Mouse (Mus musculus) erythroblast, adult 5-6 weeks (primary cell): ENCODE results near the gene Gata3. TPM values are rescaled to one million over a fixed set of nuclear protein-coding genes. Genes with fewer than 3 reads are reported as not detected.

Experiments used
- ATAC-seq: replicated peaks from 2 replicates; pipeline ENCODE4 v1.8.0; 2016; ENCODE audit warnings: moderate number of reproducible peaks, mild to moderate bottlenecking, moderate TSS enrichment, inconsistent platforms; ENCODE audit not compliant: poor library complexity, low FRiP score, severe bottlenecking
- total RNA-seq, 2 experiments: library from RNA; stranded (forward) in 1 of 2; stranded (reverse) in 1 of 2; fragments of 150-400 nt in 1 of 2; fragments of 200-764, 138-1000 nt in 1 of 2; gene quantifications; 2 replicates each; pipeline versions ENCODE4 v1.2.3 to v1.2.4; 2015 to 2017; ENCODE audit warnings: low replicate concordance in 2 of 2

Gata3 gene
- total RNA-seq (2015; ENCODE audit: low replicate concordance) (0.42 and 1.5 TPM in 2 replicates), total RNA-seq (2017; ENCODE audit: low replicate concordance) (0.56 and 1.4 TPM in 2 replicates)

GRCm38 (mm10) chr2:9889651-9890183, at the start of gene Gata3:
Gata3 (minus strand) TSS chr2:9890034.
- ATAC-seq, result no peak

GRCm38 (mm10) chr2:9939250-9939649, 49.4 kb upstream of the Gata3 start:
- ATAC-seq, result no peak

- no peak for ATAC-seq
Measured at GRCm38 (mm10) chr2:9935965-9936364, 46.1 kb upstream of the Gata3 start.

GRCm38 (mm10) chr2:9926905-9927283, 37.1 kb upstream of the Gata3 start:
- ATAC-seq, result no peak

GRCm38 (mm10) chr2:9926194-9926904, 36.5 kb upstream of the Gata3 start:
- no peak for ATAC-seq

GRCm38 (mm10) chr2:9918691-9919471, 29.0 kb upstream of the Gata3 start:
- ATAC-seq, result no peak

GRCm38 (mm10) chr2:9917602-9918001, 27.8 kb upstream of the Gata3 start:
- ATAC-seq, result no peak

GRCm38 (mm10) chr2:9905995-9906394, 16.2 kb upstream of the Gata3 start:
- no peak for ATAC-seq

GRCm38 (mm10) chr2:9903854-9904560, 14.2 kb upstream of the Gata3 start:
- no peak for ATAC-seq

- no peak for ATAC-seq
Measured at GRCm38 (mm10) chr2:9897846-9898245, 8.0 kb upstream of the Gata3 start.

GRCm38 (mm10) chr2:9896097-9896770, 6.4 kb upstream of the Gata3 start:
- ATAC-seq, result no peak

- no peak for ATAC-seq
Measured at GRCm38 (mm10) chr2:9894836-9895593, 5.2 kb upstream of the Gata3 start.

- ATAC-seq, result no peak
Measured at GRCm38 (mm10) chr2:9893272-9893953, 3.6 kb upstream of the Gata3 start.

GRCm38 (mm10) chr2:9892541-9892940, 2.7 kb upstream of the Gata3 start:
- ATAC-seq, result no peak

- no peak for ATAC-seq
Measured at GRCm38 (mm10) chr2:9890906-9891305, 1.1 kb upstream of the Gata3 start.

- ATAC-seq, result no peak
Measured at GRCm38 (mm10) chr2:9890251-9890650, 417 bp upstream of the Gata3 start.

GRCm38 (mm10) chr2:9888913-9889650, 752 bp downstream of the Gata3 start, which contains the start of gene 9230102O04Rik:
9230102O04Rik (minus strand) TSS chr2:9889540.
- ATAC-seq, result no peak

GRCm38 (mm10) chr2:9887636-9888035, 2.2 kb downstream of the Gata3 start:
- no peak for ATAC-seq
